8 mouse cellular contexts compared by ENCODE assay signal in the genomic region with DNA sequence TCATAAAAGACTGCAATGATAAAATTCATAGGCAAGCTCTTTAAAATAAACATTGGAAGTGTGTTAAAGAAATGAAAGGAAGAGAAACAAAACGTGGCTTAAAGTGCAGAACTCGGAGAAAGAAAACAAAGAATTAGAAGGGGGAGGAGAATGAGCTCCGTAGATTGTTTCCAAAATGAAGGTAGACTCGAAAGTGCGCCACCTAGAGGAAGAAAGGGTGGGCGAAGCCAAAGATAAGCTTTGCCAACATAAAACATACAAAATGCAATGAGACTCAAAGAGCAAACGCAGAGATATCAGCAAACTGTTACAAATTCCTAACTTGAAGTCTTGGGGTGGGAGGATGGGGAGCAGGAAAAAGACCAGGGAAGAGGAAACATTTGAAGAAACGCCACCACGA. TPM values are rescaled to one million over a fixed set of nuclear protein-coding genes. Genes with fewer than 3 reads are reported as not detected.
DNase-seq lines count a peak whose midpoint lies in the region; ATAC-seq lines count a peak whose summit lies in the region.

No protein-coding gene starts in this region.

- ATAC-seq in frontal cortex, adult (ENCODE audit: low TSS enrichment) = no peak

- DNase-seq in heart, adult 18-20 months = peak; percentile 1 to 7
- no peak for DNase-seq in heart, adult 9 months (ENCODE audit: low spot score in 2 of 2)
- DNase-seq in ovary, postnatal 14 days (ENCODE audit: low spot score) = peak; percentile 48
- DNase-seq in ovary, postnatal 10 days (ENCODE audit: low spot score) = no peak
- DNase-seq in adrenal gland, adult 8-10 months = peak; percentile 8
- DNase-seq in kidney, postnatal 4 days = peak; percentile 59 to 64
- no peak for DNase-seq in T-cell, adult 2 months (ENCODE audit: low spot score)

RNA-seq across cellular contexts. Expression of gene Far2, which starts 57.2 kb away (rescaled TPM):
- total RNA-seq in heart, adult 18-20 months (2021) = not detected
- total RNA-seq in adrenal gland, adult 8-10 months (2022) = 1 to 10 TPM; 2.2 to 3.4 (median 3.0) TPM

Comparison
In these comparisons a context has a peak if more than half of its experiments do, and no peak if none do; other contexts are left out.
1. DNase-seq: peak in heart, adult 18-20 months (2 of 2), ovary, postnatal 14 days (single experiment), adrenal gland, adult 8-10 months (single experiment) and kidney, postnatal 4 days (2 of 2); none in heart, adult 9 months (0 of 2), ovary, postnatal 10 days (single experiment) and T-cell, adult 2 months (single experiment).